Mouse (Mus musculus) ES-E14 (cell line): ENCODE measurements around the gene Slc35b4. TPM values are rescaled to one million over a fixed set of nuclear protein-coding genes. Genes with fewer than 3 reads are reported as not detected.

Source experiments
- DNase-seq: peaks from one replicate; pipeline ENCODE4 v3.0.0-alpha.2; 2013; ENCODE audit warnings: low read depth, low spot score
- H3K27ac ChIP-seq: 2 replicates; pipeline ENCODE4 v1.5.1; 2012; ENCODE audit warnings: low read depth, mild to moderate bottlenecking, low read length, moderate library complexity, mixed read lengths; ENCODE audit not compliant: poor library complexity, insufficient read depth, severe bottlenecking
- H3K36me3 ChIP-seq: 2 replicates; pipeline ENCODE4 v1.6.1; 2012; ENCODE audit warnings: mild to moderate bottlenecking, low read length, moderate library complexity, mixed read lengths; ENCODE audit not compliant: control insufficient read depth, poor library complexity, insufficient read depth, severe bottlenecking
- H3K4me1 ChIP-seq, 2 experiments: fragments of 150-350 bp in 1 of 2; sonication (generic) in 1 of 2; 2 replicates each; pipeline ENCODE4 v1.6.1; 2012; ENCODE audit warnings: low read length in 2 of 2, mild to moderate bottlenecking in 1 of 2, mixed read lengths in 1 of 2; ENCODE audit not compliant: control insufficient read depth in 2 of 2, insufficient read depth in 2 of 2, poor library complexity in 1 of 2
- H3K4me3 ChIP-seq, 2 experiments: fragments of 150-350 bp in 1 of 2; sonication (generic) in 1 of 2; 2 replicates each; pipeline ENCODE4 v1.5.1; 2012; ENCODE audit warnings: low read length in 2 of 2, low read depth in 1 of 2, mild to moderate bottlenecking in 1 of 2, mixed read lengths in 1 of 2; ENCODE audit not compliant: insufficient read depth in 1 of 2, poor library complexity in 1 of 2, severe bottlenecking in 1 of 2
- H3K9ac ChIP-seq: 2 replicates; pipeline ENCODE4 v1.6.1; 2012; ENCODE audit warnings: low read depth, mild to moderate bottlenecking, low read length, mixed read lengths; ENCODE audit not compliant: poor library complexity, insufficient read depth, severe bottlenecking
- H3K9me3 ChIP-seq: fragments of 150-350 bp; sonication (generic); 2 replicates; pipeline ENCODE4 v1.6.1; 2012; ENCODE audit warnings: low read depth, mild to moderate bottlenecking, low read length; ENCODE audit not compliant: control insufficient read depth, insufficient read depth
- CHD2 ChIP-seq: IDR thresholded peaks from 2 replicates; pipeline ENCODE4 v1.6.1; 2014; ENCODE audit warnings: mild to moderate bottlenecking, low read depth, low read length, inconsistent platforms
- HCFC1 ChIP-seq: IDR thresholded peaks from 2 replicates; pipeline ENCODE4 v1.6.1; 2012; ENCODE audit warnings: low read length, inconsistent platforms, borderline replicate concordance; ENCODE audit not compliant: insufficient read depth
- MAFK ChIP-seq: IDR thresholded peaks from 2 replicates; pipeline ENCODE4 v1.6.1; 2014; ENCODE audit warnings: mild to moderate bottlenecking, low read depth, low read length, inconsistent platforms; ENCODE audit not compliant: insufficient read depth
- ZC3H11A ChIP-seq: IDR thresholded peaks from 2 replicates; pipeline ENCODE4 v1.6.1; 2012; ENCODE audit warnings: low read depth, mild to moderate bottlenecking, inconsistent platforms, low read length, borderline replicate concordance
- ZNF384 ChIP-seq: IDR thresholded peaks from 2 replicates; pipeline ENCODE4 v1.6.1; 2012; ENCODE audit warnings: low read depth, low read length, inconsistent platforms
- in situ Hi-C, 2 experiments: fragments of 600-800 bp; cut with MboI; formaldehyde crosslinking; loops; one replicate each; pipeline ENCODE4 v1.15.1; 2025; ENCODE audit warnings: low sequenced_read_pairs in 2 of 2, inconsistent platforms in 1 of 2; ENCODE audit not compliant: unreplicated experiment in 2 of 2
- total RNA-seq: library from RNA; depleted of rRNA; stranded (reverse); fragments of 300-350 nt; gene quantifications from 2 replicates; pipeline ENCODE4 v1.2.3, GENCODE M21; 2012

The Slc35b4 gene
- total RNA-seq, 1 experiment = 27.4 TPM

GRCm38 (mm10) chr6:34163014-34163413 is 13.9 kb downstream of the Slc35b4 start:
- H3K27ac ChIP-seq = no peak overlapping the region
- peaks cover 33% of the 10 kb centered on the region for H3K36me3 ChIP-seq
- H3K9ac ChIP-seq = no peak overlapping the region
- no peaks in the 10 kb centered on the region for H3K4me1 ChIP-seq
- DNase-seq = no peak
- H3K9me3 ChIP-seq = no peaks in the 10 kb centered on the region
- in situ Hi-C loops = no loop called here
- H3K4me3 ChIP-seq = no peak overlapping the region
- no peak for TF ChIP-seq ZC3H11A

GRCm38 (mm10) chr6:34162607-34163006 is 14.3 kb downstream of the Slc35b4 start:
- Histone ChIP-seq H3K27ac (no peak overlapping the region), H3K4me3 (no peak overlapping the region), H3K9me3 (no peaks in the 10 kb centered on the region), H3K4me1 (no peaks in the 10 kb centered on the region), H3K36me3 (peaks cover 37% of the 10 kb centered on the region), H3K9ac (no peak overlapping the region)
- no peak for DNase-seq
- TF ChIP-seq HCFC1 (no peak), ZC3H11A (no peak), MAFK (no peak), CHD2 (no peak), ZNF384 (no peak)
- in situ Hi-C loops = no loop called here

GRCm38 (mm10) chr6:34161511-34161910 is 15.4 kb downstream of the Slc35b4 start:
- H3K4me1 ChIP-seq = no peaks in the 10 kb centered on the region
- H3K4me3 ChIP-seq = no peak overlapping the region
- H3K9ac ChIP-seq = no peak overlapping the region
- no peak for DNase-seq
- no peak overlapping the region for H3K27ac ChIP-seq
- in situ Hi-C loops = no loop called here
- peaks cover 34% of the 10 kb centered on the region for H3K36me3 ChIP-seq
- no peaks in the 10 kb centered on the region for H3K9me3 ChIP-seq
- TF ChIP-seq MAFK = no peak
- no peak for TF ChIP-seq CHD2
- TF ChIP-seq ZC3H11A = no peak
- no peak for TF ChIP-seq HCFC1
- TF ChIP-seq ZNF384 = no peak

- Histone ChIP-seq H3K9ac (no peak overlapping the region), H3K4me1 (no peaks in the 10 kb centered on the region), H3K9me3 (no peaks in the 10 kb centered on the region), H3K27ac (no peak overlapping the region), H3K36me3 (peaks cover 31% of the 10 kb centered on the region), H3K4me3 (no peak overlapping the region)
- no peak for DNase-seq
- in situ Hi-C loops = no loop called here
- TF ChIP-seq HCFC1 (no peak), MAFK (no peak), ZNF384 (no peak), CHD2 (no peak)
Measured at GRCm38 (mm10) chr6:34160816-34161310, 16.0 kb downstream of the Slc35b4 start.
